ENCODE assay signal across 11 mouse cellular contexts in the genomic region with DNA sequence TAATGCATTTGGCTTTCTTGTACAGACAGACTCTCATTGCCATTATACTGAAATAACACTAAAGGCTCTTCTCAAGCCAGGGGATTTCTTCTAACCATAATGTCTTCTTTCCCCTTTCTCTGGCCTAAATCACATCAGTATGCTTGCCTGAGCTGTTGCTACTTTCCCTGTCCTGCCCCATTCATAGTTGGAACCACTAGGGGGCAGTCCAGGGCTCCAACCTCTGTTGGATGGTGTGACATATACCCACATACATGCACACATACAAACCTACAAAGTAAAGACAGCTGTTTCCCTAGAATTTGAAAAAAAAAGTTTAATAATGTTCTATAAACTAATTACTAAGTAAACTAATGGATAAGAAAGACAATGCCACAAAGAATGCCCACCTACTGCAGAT.
A peak's percentile ranks its signal among the peaks of the same experiment; 100 is the strongest.
DNase-seq lines count a peak whose midpoint lies in the region; ATAC-seq and TF ChIP-seq lines count a peak whose summit lies in the region.
"Had no signal": no experiment of that assay in that cellular context is flagged by ENCODE, and none has a peak within 500 bp of the region (broad histone marks: within the 10 kb centered on the region; RNA-seq: fewer than 3 reads in every experiment).

No protein-coding gene starts in this region.

- H3K27ac ChIP-seq in heart, postnatal 0 days (ENCODE audit: low read depth) = no peak overlapping the region
- no peak overlapping the region for H3K27ac ChIP-seq in heart, embryonic 12.5 days (ENCODE audit: poor library complexity, severe bottlenecking)
- H3K27ac ChIP-seq in forebrain, embryonic 12.5 days = no peak overlapping the region
- H3K27ac ChIP-seq: limb, embryonic 13.5 days had no signal

- no peaks in the 10 kb centered on the region for H3K9me3 ChIP-seq in heart, postnatal 0 days (replicated peaks; ENCODE audit: control insufficient read depth, low read length)
- no peaks in the 10 kb centered on the region; the same call in 1 of the 2 replicates for H3K9me3 ChIP-seq in heart, embryonic 12.5 days (replicated peaks)
- H3K9me3 ChIP-seq in forebrain, embryonic 12.5 days = no peaks in the 10 kb centered on the region
- H3K9me3 ChIP-seq: limb, embryonic 13.5 days had no signal

- no peaks in the 10 kb centered on the region for H3K36me3 ChIP-seq in heart, postnatal 0 days (replicated peaks; ENCODE audit: control insufficient read depth, insufficient read depth, low read length)
- H3K36me3 ChIP-seq in heart, embryonic 12.5 days = no peaks in the 10 kb centered on the region
- H3K36me3 ChIP-seq in forebrain, embryonic 12.5 days (replicated peaks) = no peaks in the 10 kb centered on the region
- H3K36me3 ChIP-seq: limb, embryonic 13.5 days had no signal

- no peak overlapping the region for H3K4me3 ChIP-seq in heart, postnatal 0 days (ENCODE audit: low read depth, low read length)
- H3K4me3 ChIP-seq in heart, embryonic 12.5 days = no peak overlapping the region
- no peak overlapping the region for H3K4me3 ChIP-seq in forebrain, embryonic 12.5 days (replicated peaks)
- H3K4me3 ChIP-seq: erythroblast, embryonic 14.5 days; limb, embryonic 13.5 days had no signal

- TF ChIP-seq CTCF in heart, postnatal 0 days (IDR thresholded peaks at IDR 0.05; ENCODE audit: low read depth) = peak; percentile 16; the same call in 1 of the 2 replicates

- H3K27me3 ChIP-seq in heart, postnatal 0 days (ENCODE audit: control insufficient read depth, insufficient read depth, low read length) = no peaks in the 10 kb centered on the region
- no peaks in the 10 kb centered on the region for H3K27me3 ChIP-seq in heart, embryonic 12.5 days (replicated peaks)
- H3K27me3 ChIP-seq in forebrain, embryonic 12.5 days = no peaks in the 10 kb centered on the region

- H3K9ac ChIP-seq in heart, postnatal 0 days (replicated peaks; ENCODE audit: low read depth, low read length) = no peak overlapping the region
- no peak overlapping the region for H3K9ac ChIP-seq in heart, embryonic 12.5 days
- H3K9ac ChIP-seq in forebrain, embryonic 12.5 days = no peak overlapping the region
- H3K9ac ChIP-seq: limb, embryonic 13.5 days had no signal

- no peaks in the 10 kb centered on the region for H3K4me1 ChIP-seq in heart, postnatal 0 days (ENCODE audit: control insufficient read depth, insufficient read depth)
- no peaks in the 10 kb centered on the region for H3K4me1 ChIP-seq in heart, embryonic 12.5 days (replicated peaks)
- H3K4me1 ChIP-seq in forebrain, embryonic 12.5 days = no peaks in the 10 kb centered on the region
- H3K4me1 ChIP-seq: limb, embryonic 13.5 days had no signal

- ATAC-seq in heart, postnatal 0 days (ENCODE audit: insufficient read depth, low read depth) = no peak
- no peak for ATAC-seq in heart, embryonic 12.5 days (ENCODE audit: insufficient number of reproducible peaks, low FRiP score)
- no peak for ATAC-seq in forebrain, embryonic 12.5 days (ENCODE audit: low FRiP score)
- ATAC-seq: activated CD4-positive, CD25-positive, alpha-beta regulatory T cell, adult 4 months had no signal

- H3K4me2 ChIP-seq in heart, postnatal 0 days (ENCODE audit: low read depth, low read length) = no peak overlapping the region
- H3K4me2 ChIP-seq in heart, embryonic 12.5 days = no peak overlapping the region
- H3K4me2 ChIP-seq in forebrain, embryonic 12.5 days = no peak overlapping the region
- H3K4me2 ChIP-seq: limb, embryonic 13.5 days had no signal

- no peak for DNase-seq in heart, postnatal 0 days (ENCODE audit: low spot score)
- peak; percentile 55 for DNase-seq in 416B (ENCODE audit: low read depth)
- DNase-seq in NIH3T3 (ENCODE audit: low read depth) = peak; percentile 47
- peak; percentile 36 for DNase-seq in lung, postnatal 36 days
- DNase-seq in layer of hippocampus, adult 9-10 months (ENCODE audit: low spot score) = no peak
- DNase-seq in urinary bladder, adult 2 months (ENCODE audit: low spot score) = no peak

- TF ChIP-seq EP300 in heart, postnatal 0 days (IDR thresholded peaks at IDR 0.05; ENCODE audit: low read depth) = no peak

Comparison
In these comparisons a context has a peak if more than half of its experiments do, and no peak if none do; other contexts are left out.
1. DNase-seq: peak in 416B (single experiment), NIH3T3 (single experiment) and lung, postnatal 36 days (single experiment); none in heart, postnatal 0 days (single experiment), layer of hippocampus, adult 9-10 months (single experiment) and urinary bladder, adult 2 months (single experiment).